Mouse (Mus musculus): ENCODE data around the gene Eno3. TPM values are rescaled to one million over a fixed set of nuclear protein-coding genes. Genes with fewer than 3 reads are reported as not detected.

Gene Eno3
- polyA plus RNA-seq, 1 experiment from 2014 or later: 52.3 TPM

- Histone ChIP-seq H3K9me3 (no peaks in the 10 kb centered on the region), H3K27ac (no peak overlapping the region), H3K4me3 (no peak overlapping the region), H3K9ac (no peak overlapping the region), H3K4me1 (no peaks in the 10 kb centered on the region), H3K4me2 (replicated peaks) (no peak overlapping the region), H3K36me3 (no peaks in the 10 kb centered on the region), H3K27me3 (no peaks in the 10 kb centered on the region)
- ATAC-seq (ENCODE audit: low FRiP score, low read depth): no peak
- WGBS: 74% methylated on average over 4 of the region's 4 CpGs
These were observed 30.1 kb upstream of the Eno3 start for GRCm38 (mm10) chr11:70626877-70627276.

GRCm38 (mm10) chr11:70628431-70628830, 28.6 kb upstream of the Eno3 start:
- no peak overlapping the region for H3K4me2 ChIP-seq (replicated peaks)
- H3K27ac ChIP-seq: no peak overlapping the region
- no peaks in the 10 kb centered on the region for H3K27me3 ChIP-seq
- no peak overlapping the region for H3K9ac ChIP-seq
- no peak overlapping the region for H3K4me3 ChIP-seq
- 81% methylated on average over 2 of the region's 2 CpGs for WGBS
- no peaks in the 10 kb centered on the region for H3K4me1 ChIP-seq
- H3K36me3 ChIP-seq: no peaks in the 10 kb centered on the region
- H3K9me3 ChIP-seq: no peaks in the 10 kb centered on the region
- ATAC-seq (ENCODE audit: low FRiP score, low read depth): no peak

- Histone ChIP-seq H3K27me3 (no peaks in the 10 kb centered on the region), H3K4me1 (no peaks in the 10 kb centered on the region), H3K9ac (no peak overlapping the region), H3K9me3 (no peaks in the 10 kb centered on the region), H3K4me3 (no peak overlapping the region), H3K4me2 (replicated peaks) (no peak overlapping the region), H3K36me3 (no peaks in the 10 kb centered on the region), H3K27ac (no peak overlapping the region)
- WGBS: 50% methylated on average over 5 of the region's 5 CpGs
- no peak for ATAC-seq (ENCODE audit: low FRiP score, low read depth)
These were observed 27.4 kb upstream of the Eno3 start for GRCm38 (mm10) chr11:70629557-70629956.

GRCm38 (mm10) chr11:70630129-70630528, 26.9 kb upstream of the Eno3 start:
- no peak overlapping the region for H3K4me3 ChIP-seq
- H3K4me2 ChIP-seq (replicated peaks): no peak overlapping the region
- WGBS: 75% methylated on average over 7 of the region's 7 CpGs
- no peak overlapping the region for H3K27ac ChIP-seq
- no peaks in the 10 kb centered on the region for H3K9me3 ChIP-seq
- H3K27me3 ChIP-seq: no peaks in the 10 kb centered on the region
- no peak for ATAC-seq (ENCODE audit: low FRiP score, low read depth)
- H3K36me3 ChIP-seq: no peaks in the 10 kb centered on the region
- H3K4me1 ChIP-seq: no peaks in the 10 kb centered on the region
- no peak overlapping the region for H3K9ac ChIP-seq

- H3K9ac ChIP-seq: no peak overlapping the region
- H3K27ac ChIP-seq: no peak overlapping the region
- H3K4me3 ChIP-seq: no peak overlapping the region
- H3K4me1 ChIP-seq: no peaks in the 10 kb centered on the region
- ATAC-seq (ENCODE audit: low FRiP score, low read depth): no peak
- no peak overlapping the region for H3K4me2 ChIP-seq (replicated peaks)
- H3K9me3 ChIP-seq: no peaks in the 10 kb centered on the region
- 75% methylated on average over 4 of the region's 4 CpGs for WGBS
- no peaks in the 10 kb centered on the region for H3K27me3 ChIP-seq
- no peaks in the 10 kb centered on the region for H3K36me3 ChIP-seq
These were observed 21.4 kb upstream of the Eno3 start for GRCm38 (mm10) chr11:70635601-70636000.

- H3K9me3 ChIP-seq: no peaks in the 10 kb centered on the region
- H3K4me3 ChIP-seq: no peak overlapping the region
- no peak overlapping the region for H3K4me2 ChIP-seq (replicated peaks)
- no peaks in the 10 kb centered on the region for H3K27me3 ChIP-seq
- WGBS: 94% methylated on average over 1 of the region's 1 CpGs
- H3K9ac ChIP-seq: no peak overlapping the region
- ATAC-seq (ENCODE audit: low FRiP score, low read depth): no peak
- H3K4me1 ChIP-seq: no peaks in the 10 kb centered on the region
- no peak overlapping the region for H3K27ac ChIP-seq
- H3K36me3 ChIP-seq: peaks cover 2% of the 10 kb centered on the region
These were observed 19.2 kb upstream of the Eno3 start for GRCm38 (mm10) chr11:70637764-70638163.

- no peak overlapping the region for H3K4me2 ChIP-seq (replicated peaks)
- ATAC-seq (ENCODE audit: low FRiP score, low read depth): no peak
- H3K4me3 ChIP-seq: no peak overlapping the region
- WGBS: 76% methylated on average over 1 of the region's 1 CpGs
- no peak overlapping the region for H3K27ac ChIP-seq
- H3K9me3 ChIP-seq: no peaks in the 10 kb centered on the region
- no peak overlapping the region for H3K9ac ChIP-seq
- H3K36me3 ChIP-seq: peaks cover 6% of the 10 kb centered on the region
- no peaks in the 10 kb centered on the region for H3K4me1 ChIP-seq
- no peaks in the 10 kb centered on the region for H3K27me3 ChIP-seq
These were observed 18.7 kb upstream of the Eno3 start for GRCm38 (mm10) chr11:70638293-70638692.

- Histone ChIP-seq H3K36me3 (peaks cover 6% of the 10 kb centered on the region), H3K27ac (no peak within 1 kb of the TSS), H3K4me1 (no peaks in the 10 kb centered on the region), H3K4me3 (no peak within 1 kb of the TSS), H3K9ac (no peak within 1 kb of the TSS), H3K27me3 (no peaks in the 10 kb centered on the region), H3K9me3 (no peaks in the 10 kb centered on the region), H3K4me2 (replicated peaks) (no peak within 1 kb of the TSS)
- WGBS: 49% methylated on average over 5 of the region's 5 CpGs
- no peak for ATAC-seq (ENCODE audit: low FRiP score, low read depth)
These were observed 18.2 kb upstream of the Eno3 start, which contains the start of gene Gp1ba for GRCm38 (mm10) chr11:70638714-70639278. Gene Gp1ba, plus strand, starts transcription at chr11:70639122.

GRCm38 (mm10) chr11:70639976-70640375, 17.0 kb upstream of the Eno3 start:
- Histone ChIP-seq H3K4me3 (no peak overlapping the region), H3K27me3 (no peaks in the 10 kb centered on the region), H3K36me3 (peaks cover 17% of the 10 kb centered on the region), H3K4me1 (no peaks in the 10 kb centered on the region; the same call in 1 of the 2 replicates), H3K9me3 (no peaks in the 10 kb centered on the region), H3K9ac (no peak overlapping the region), H3K27ac (no peak overlapping the region), H3K4me2 (replicated peaks) (no peak overlapping the region)
- ATAC-seq (ENCODE audit: low FRiP score, low read depth): no peak
- WGBS: 88% methylated on average over 8 of the region's 8 CpGs

- Histone ChIP-seq H3K36me3 (peaks cover 27% of the 10 kb centered on the region), H3K4me3 (no peak overlapping the region), H3K27me3 (no peaks in the 10 kb centered on the region), H3K4me2 (replicated peaks) (no peak overlapping the region), H3K27ac (no peak overlapping the region), H3K9ac (no peak overlapping the region), H3K9me3 (no peaks in the 10 kb centered on the region), H3K4me1 (peaks cover 12% of the 10 kb centered on the region)
- WGBS: 86% methylated on average over 7 of the region's 7 CpGs
- no peak for ATAC-seq (ENCODE audit: low FRiP score, low read depth)
These were observed 15.8 kb upstream of the Eno3 start for GRCm38 (mm10) chr11:70641241-70641640.

GRCm38 (mm10) chr11:70643051-70643450, 14.0 kb upstream of the Eno3 start:
- Histone ChIP-seq H3K9me3 (no peaks in the 10 kb centered on the region), H3K27me3 (no peaks in the 10 kb centered on the region), H3K9ac (no peak overlapping the region), H3K4me1 (peaks cover 15% of the 10 kb centered on the region), H3K4me2 (replicated peaks) (no peak overlapping the region), H3K36me3 (peaks cover 27% of the 10 kb centered on the region), H3K27ac (no peak overlapping the region), H3K4me3 (no peak overlapping the region)
- ATAC-seq (ENCODE audit: low FRiP score, low read depth): no peak
- 96% methylated on average over 6 of the region's 6 CpGs for WGBS

GRCm38 (mm10) chr11:70644564-70645103, 12.4 kb upstream of the Eno3 start:
- no peak overlapping the region for H3K4me3 ChIP-seq
- 97% methylated on average over 8 of the region's 8 CpGs for WGBS
- H3K4me1 ChIP-seq: peaks cover 31% of the 10 kb centered on the region
- H3K27ac ChIP-seq: no peak overlapping the region
- H3K9me3 ChIP-seq: no peaks in the 10 kb centered on the region
- H3K27me3 ChIP-seq: no peaks in the 10 kb centered on the region
- no peak overlapping the region for H3K9ac ChIP-seq
- no peak for ATAC-seq (ENCODE audit: low FRiP score, low read depth)
- peaks cover 42% of the 10 kb centered on the region for H3K36me3 ChIP-seq
- no peak overlapping the region for H3K4me2 ChIP-seq (replicated peaks)
